Mouse (Mus musculus) Patski (cell line): Measurements from ENCODE around the gene Gigyf1. TPM values are rescaled to one million over a fixed set of nuclear protein-coding genes. Genes with fewer than 3 reads are reported as not detected.

ENCODE experiments used
- ATAC-seq: fragments of 100-300 bp; one replicate; pipeline ENCODE4 v1.8.0; 2021
- CTCF ChIA-PET: fragments of 350-600 bp; sonication (Branson Sonifier 250); formaldehyde crosslinking; loops from one replicate; lab custom pipeline; 2022; ENCODE audit warnings: inconsistent platforms; lab: Charles Lee
- POLR2A ChIA-PET: fragments of 350-600 bp; sonication (Branson Sonifier 250); formaldehyde crosslinking; loops from one replicate; lab custom pipeline; 2022; ENCODE audit warnings: antibody characterized with exemption, inconsistent platforms; lab: Charles Lee
- DNase-seq: peaks from one replicate; pipeline ENCODE4 v3.0.0-alpha.2; 2011; ENCODE audit warnings: low read depth, low spot score
- H3K27me3 ChIP-seq: fragments of 371-371 bp; one replicate; pipeline ENCODE4 v1.5.1; 2021
- CTCF ChIP-seq: fragments of 100-300 bp; IDR thresholded peaks from one replicate; pipeline ENCODE4 v1.5.1; 2021
- in situ Hi-C: fragments of 300-500 bp; cut with MboI; formaldehyde crosslinking; loops from 3 replicates; pipeline ENCODE4 v1.11.1; 2018; ENCODE audit warnings: low pct_unique_long_range_greater_than_20kb, mixed read lengths
- polyA plus RNA-seq: library from polyadenylated mRNA; unstranded; gene quantifications from one replicate; pipeline ENCODE4 v1.2.3, GENCODE M21; 2021

Gigyf1 gene
- polyA plus RNA-seq, 1 experiment from 2014 or later: 55.9 TPM

DNA sequence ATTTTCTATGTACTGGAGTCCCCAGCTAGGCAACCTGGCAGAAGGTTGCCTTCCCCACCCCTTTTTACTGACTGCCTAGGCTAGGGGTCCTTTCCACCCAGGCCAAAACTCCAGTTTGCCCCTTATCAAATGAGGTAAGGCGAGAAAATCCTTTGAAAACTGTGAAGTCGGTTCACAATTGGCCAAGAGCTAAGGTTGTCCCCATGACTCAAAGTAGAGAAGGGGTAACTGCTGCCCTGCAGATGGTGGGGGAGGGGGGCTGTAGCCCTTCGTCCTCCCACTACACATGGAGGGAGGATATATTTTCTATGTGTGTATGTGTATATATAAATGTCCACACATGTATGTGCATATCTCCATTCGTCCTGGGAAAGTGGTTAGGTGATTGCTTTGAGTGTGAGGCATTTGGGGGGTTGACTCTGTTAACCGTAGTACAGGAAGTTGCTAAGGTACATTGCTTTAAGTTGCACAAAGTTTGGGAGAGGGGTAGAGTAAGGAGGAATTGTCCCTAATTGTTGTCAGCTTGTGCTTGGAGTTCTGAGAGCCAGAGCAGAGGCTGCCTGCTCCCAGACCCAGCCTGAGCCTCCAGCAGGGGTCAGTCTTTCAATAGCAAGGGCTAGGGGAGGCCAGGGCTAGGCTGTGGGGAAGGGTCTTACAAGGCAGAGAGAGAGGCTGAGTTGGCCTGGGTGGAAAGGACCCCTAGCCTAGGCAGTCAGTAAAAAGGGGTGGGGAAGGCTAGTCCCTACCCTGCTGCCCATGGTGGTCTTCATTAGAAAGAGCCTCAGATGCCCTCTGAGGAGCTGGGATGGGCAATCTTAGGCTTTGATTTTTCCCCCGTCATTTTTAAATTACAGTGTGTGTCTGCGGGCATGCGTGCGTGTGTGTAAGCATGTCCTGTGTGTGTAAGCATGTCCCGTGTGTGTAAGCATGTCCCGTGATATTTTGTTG lies 5.2 kb upstream of the Gigyf1 start:
- DNase-seq (no peak), ATAC-seq (no peak)
- H3K27me3 ChIP-seq: no peaks in the 10 kb centered on the region
- in situ Hi-C loops: no loop called here
- ChIA-PET POLR2A (interaction anchor here (0.7 to 1.3 kb wide), 4 partner anchors 13 to 228 kb away, joined by 4 to 5 read pairs (median 5); no protein-coding TSS in a partner anchor), CTCF (interaction anchor here (1.0 to 4.4 kb wide), 7 partner anchors 10 to 87 kb away, joined by 3 to 30 read pairs (median 5); partner anchors contain the start of gene Pop7)
- TF ChIP-seq CTCF: no peak

DNA sequence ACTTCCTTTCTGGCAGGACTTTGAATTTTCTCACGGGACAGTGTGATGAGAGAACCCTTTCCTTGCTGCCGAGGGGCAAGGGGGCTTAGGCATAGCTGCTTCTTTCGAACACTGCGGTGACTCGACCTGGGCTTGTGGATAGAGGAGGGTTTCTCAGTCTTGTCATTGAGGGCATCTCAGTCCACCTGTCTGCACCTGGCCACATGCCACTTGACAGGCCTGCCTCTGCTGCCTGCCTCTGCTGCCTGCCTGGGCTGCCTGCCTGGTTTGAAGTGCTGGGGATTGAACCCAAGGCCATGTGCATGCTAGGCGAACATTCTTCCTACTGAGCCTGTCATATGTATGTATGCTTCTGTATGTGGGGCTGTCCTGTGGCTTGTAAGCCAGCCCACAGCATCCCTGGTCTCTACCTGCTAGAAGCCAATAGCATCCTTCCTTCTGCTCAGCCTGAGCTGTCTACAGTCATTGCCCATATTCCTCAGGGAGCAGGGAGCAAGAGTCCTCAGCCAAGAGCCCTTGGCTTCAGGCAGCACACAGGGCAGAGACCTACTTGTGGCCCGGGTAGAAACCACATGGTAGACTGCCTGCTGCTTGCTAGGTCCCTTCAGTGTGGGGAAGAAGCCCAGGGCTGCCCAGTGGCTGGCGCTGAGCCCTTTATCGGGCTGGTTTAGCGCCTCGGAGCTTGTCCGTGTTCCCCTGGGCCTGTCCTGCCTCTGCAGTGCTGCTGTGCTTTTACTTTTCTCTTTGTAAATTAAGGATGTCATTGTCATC lies 4.2 kb upstream of the Gigyf1 start:
- DNase-seq (no peak), ATAC-seq (no peak)
- ChIA-PET CTCF (interaction anchor here (1.0 to 4.4 kb wide), 5 partner anchors 9 to 18 kb away, joined by 3 to 30 read pairs (median 11); partner anchors contain the start of gene Pop7), POLR2A (interaction anchor here (1.4 kb wide), 1 partner anchor 17 kb away, joined by 4 read pairs; no protein-coding TSS in a partner anchor)
- in situ Hi-C loops: no loop called here
- H3K27me3 ChIP-seq: no peaks in the 10 kb centered on the region
- TF ChIP-seq CTCF: no peak

DNA sequence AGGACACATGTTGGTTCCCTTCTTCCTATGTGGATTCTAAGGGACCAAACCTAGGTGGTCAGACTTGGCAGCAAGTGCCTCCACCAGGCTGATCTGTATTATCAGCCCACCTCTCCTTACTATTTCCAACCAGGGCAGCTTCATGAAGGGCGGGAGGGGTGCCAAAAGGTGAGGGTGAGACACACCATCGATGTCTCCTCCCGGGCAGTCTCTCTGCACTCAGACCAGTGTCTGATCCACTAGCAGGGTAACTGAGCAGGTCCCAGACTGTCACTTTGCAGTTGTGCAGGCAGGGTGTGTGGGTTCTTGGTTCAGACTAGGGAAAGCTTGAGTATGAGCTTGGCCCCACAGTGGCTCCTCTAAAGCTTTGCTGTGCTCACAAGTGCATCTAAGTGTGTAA lies 3.5 kb upstream of the Gigyf1 start:
- ChIA-PET POLR2A (interaction anchor here (1.4 kb wide), 1 partner anchor 16 kb away, joined by 4 read pairs; no protein-coding TSS in a partner anchor), CTCF (interaction anchor here (1.8 to 4.4 kb wide), 2 partner anchors 12 to 13 kb away, joined by 3 to 30 read pairs; partner anchors contain the start of gene Pop7)
- DNase-seq (no peak), ATAC-seq (no peak)
- no peaks in the 10 kb centered on the region for H3K27me3 ChIP-seq
- in situ Hi-C loops: no loop called here
- no peak for TF ChIP-seq CTCF

DNA sequence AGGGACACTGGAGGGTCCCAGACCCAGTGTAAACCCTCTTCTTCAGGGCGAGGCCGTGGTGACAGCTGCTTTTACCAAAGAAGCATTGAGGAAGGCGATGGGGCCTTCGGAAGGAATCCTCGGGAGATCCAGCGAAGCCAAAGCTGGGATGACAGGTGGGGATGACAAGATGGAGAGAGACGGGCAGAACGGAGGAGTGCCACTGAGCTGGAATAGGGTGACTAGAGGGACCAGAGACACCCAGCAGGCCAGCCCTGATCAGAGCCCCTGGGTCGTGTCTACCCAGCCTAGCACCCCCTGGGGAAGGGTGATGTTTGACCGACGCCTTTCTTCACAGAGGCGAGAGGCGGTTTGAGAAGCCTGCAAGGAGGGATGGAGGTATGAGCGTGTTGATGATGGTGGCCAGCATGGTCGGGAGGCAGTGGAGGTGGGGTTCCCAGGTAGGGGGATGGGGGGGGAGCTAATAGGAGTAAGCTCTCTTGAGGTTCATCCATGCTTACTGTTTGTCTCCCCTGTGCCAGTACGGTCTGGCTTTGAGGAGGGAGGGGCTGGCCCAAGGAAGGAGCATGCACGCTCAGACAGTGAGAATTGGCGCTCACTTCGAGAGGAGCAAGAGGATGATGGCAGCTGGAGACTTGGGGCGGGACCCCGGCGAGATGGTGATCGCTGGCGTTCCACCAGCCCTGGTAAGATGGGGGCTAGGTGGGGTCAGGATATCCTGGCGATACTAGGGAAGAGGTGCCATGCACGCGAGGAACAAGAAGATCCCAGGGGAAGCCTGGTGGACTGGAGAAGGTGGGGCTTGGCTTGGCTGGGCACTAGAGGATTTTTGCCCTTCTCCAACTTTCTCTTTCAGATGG lies 1.6 kb downstream of the Gigyf1 start:
- in situ Hi-C loops: no loop called here
- no peak for ATAC-seq
- DNase-seq: no peak
- CTCF ChIA-PET: interaction anchor here (2.7 kb wide), 1 partner anchor 10 kb away, joined by 17 read pairs; no protein-coding TSS in a partner anchor
- TF ChIP-seq CTCF: no peak
- no peaks in the 10 kb centered on the region for H3K27me3 ChIP-seq
- POLR2A ChIA-PET: interaction anchor here (3.2 kb wide), 1 partner anchor 10 kb away, joined by 9 read pairs; no protein-coding TSS in a partner anchor

DNA sequence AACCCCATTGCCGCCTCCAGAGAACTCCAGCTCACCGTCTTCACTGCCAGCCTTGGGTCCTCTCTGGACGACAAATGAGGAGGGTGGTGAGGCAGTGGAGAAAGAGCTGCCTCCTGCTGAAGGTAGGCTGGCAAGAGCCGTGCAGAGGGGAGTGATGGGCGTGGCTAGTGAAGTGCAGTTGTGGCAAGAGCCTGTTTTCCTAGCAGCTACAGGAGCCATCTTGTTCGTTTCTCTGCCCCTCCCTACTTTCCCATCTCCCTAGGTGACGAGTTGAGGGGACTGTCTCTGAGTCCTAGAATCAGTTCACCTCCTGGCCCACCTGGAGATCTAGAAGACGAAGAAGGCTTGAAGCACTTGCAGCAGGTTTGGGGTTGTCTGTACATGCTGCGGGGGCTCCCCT lies 3.5 kb downstream of the Gigyf1 start:
- no peak for ATAC-seq
- H3K27me3 ChIP-seq: no peaks in the 10 kb centered on the region
- TF ChIP-seq CTCF: no peak
- in situ Hi-C loops: no loop called here
- ChIA-PET CTCF (interaction anchor here (1.3 to 3.6 kb wide), 2 partner anchors 9 to 19 kb away, joined by 4 to 17 read pairs; partner anchors contain the start of gene Pop7), POLR2A (interaction anchor here (1.5 kb wide), 1 partner anchor 11 kb away, joined by 4 read pairs; no protein-coding TSS in a partner anchor)
- no peak for DNase-seq

DNA sequence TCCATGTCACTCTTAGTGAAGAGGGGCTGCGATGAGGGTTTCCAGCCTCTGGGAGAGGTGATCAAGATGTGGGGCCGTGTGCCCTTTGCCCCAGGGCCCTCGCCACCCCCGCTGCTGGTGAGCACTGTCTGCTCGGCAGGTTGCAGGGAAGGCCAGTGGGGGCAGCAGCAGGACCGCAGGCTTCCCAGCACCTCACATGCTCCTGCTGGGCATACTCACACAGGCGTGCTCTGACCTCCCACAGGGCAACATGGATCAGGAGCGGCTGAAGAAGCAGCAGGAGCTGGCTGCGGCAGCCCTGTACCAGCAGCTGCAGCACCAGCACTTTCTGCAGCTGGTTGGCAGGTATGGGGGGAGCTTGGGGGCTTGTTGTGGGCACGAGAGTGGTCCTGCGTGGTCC lies 4.4 kb downstream of the Gigyf1 start:
- in situ Hi-C loops: no loop called here
- ATAC-seq: no peak
- POLR2A ChIA-PET: interaction anchor here (1.1 to 2.4 kb wide), 2 partner anchors 9 to 11 kb away, joined by 3 to 12 read pairs; no protein-coding TSS in a partner anchor
- CTCF ChIA-PET: interaction anchor here (0.7 to 3.6 kb wide), 2 partner anchors 10 to 12 kb away, joined by 3 to 17 read pairs; no protein-coding TSS in a partner anchor
- TF ChIP-seq CTCF: no peak
- H3K27me3 ChIP-seq: no peaks in the 10 kb centered on the region
- DNase-seq: no peak

DNA sequence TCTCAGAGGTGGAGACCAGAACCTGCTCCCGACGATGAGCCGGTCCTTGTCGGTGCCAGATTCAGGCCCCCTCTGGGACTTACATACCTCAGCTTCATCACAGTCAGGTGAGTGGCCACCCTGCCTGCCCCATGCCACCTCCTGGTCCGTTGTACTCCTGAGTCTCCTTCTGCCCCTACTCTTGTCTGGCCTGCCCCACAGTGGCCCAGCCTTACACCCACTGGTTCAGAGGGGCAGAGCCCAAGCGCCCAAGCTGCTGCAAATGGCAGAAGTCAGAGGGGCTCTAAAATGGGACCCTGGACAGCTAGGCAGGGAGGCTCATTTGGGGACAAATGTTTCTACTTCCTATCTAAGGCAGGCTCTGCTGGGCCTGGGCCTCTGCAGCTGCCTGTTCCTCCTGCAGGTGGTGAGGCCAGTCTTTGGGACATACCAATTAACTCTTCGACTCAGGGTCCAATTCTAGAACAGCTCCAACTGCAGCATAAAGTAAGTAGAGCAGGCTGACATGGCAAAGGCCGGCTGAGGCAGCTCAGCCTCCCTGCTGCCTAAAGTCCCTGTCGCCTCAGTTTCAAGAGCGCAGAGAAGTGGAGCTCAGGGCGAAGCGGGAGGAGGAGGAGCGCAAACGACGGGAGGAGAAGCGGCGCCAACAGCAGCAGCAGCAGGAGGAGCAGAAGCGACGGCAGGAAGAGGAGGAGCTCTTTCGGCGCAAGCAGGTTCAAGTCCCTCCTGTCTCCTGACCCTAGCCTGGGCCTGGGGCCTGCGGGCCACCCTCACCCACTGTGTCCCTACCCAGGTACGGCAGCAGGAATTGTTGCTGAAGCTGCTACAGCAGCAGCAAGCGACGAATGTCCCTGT lies 5.3 kb downstream of the Gigyf1 start:
- TF ChIP-seq CTCF: no peak
- in situ Hi-C loops: no loop called here
- POLR2A ChIA-PET: interaction anchor here (1.1 to 2.4 kb wide), 2 partner anchors 8 to 12 kb away, joined by 3 to 12 read pairs; no protein-coding TSS in a partner anchor
- CTCF ChIA-PET: interaction anchor here (0.7 to 3.6 kb wide), 2 partner anchors 11 to 13 kb away, joined by 3 to 17 read pairs; no protein-coding TSS in a partner anchor
- DNase-seq: no peak
- H3K27me3 ChIP-seq: no peaks in the 10 kb centered on the region
- no peak for ATAC-seq

DNA sequence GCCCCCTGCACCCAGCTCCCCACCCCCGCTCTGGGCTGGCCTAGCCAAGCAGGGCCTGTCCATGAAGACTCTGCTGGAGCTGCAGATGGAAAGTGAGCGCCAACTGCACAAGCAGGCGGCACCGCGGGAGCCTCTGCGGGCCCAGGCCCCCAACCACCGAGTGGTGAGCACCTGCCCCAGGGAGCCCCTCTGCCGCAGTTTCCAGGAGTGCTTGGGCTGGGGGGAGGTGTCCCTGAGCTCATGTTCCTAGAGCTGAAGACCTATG lies 5.8 kb downstream of the Gigyf1 start:
- POLR2A ChIA-PET: interaction anchor here (2.4 kb wide), 1 partner anchor 8 kb away, joined by 12 read pairs; no protein-coding TSS in a partner anchor
- no peak for ATAC-seq
- in situ Hi-C loops: no loop called here
- no peak for DNase-seq
- no peak for TF ChIP-seq CTCF
- no peaks in the 10 kb centered on the region for H3K27me3 ChIP-seq
- CTCF ChIA-PET: interaction anchor here (3.6 kb wide), 1 partner anchor 11 kb away, joined by 17 read pairs; no protein-coding TSS in a partner anchor
